Mouse (Mus musculus) natural killer cell, adult 2 months (primary cell): ENCODE data around the gene Fam122b.
A peak's percentile ranks its signal among the peaks of the same experiment; 100 is the strongest.
"Not testable (repeated sequence)": the region's sequence is repeated elsewhere in the genome, so short reads cannot be mapped to it uniquely, and the experiment has no call there.

Source experiments
- DNase-seq, 2 experiments: peaks; one replicate each; pipeline ENCODE4 v3.0.0; 2022; ENCODE audit warnings: low spot score in 2 of 2

Gene Fam122b

DNA sequence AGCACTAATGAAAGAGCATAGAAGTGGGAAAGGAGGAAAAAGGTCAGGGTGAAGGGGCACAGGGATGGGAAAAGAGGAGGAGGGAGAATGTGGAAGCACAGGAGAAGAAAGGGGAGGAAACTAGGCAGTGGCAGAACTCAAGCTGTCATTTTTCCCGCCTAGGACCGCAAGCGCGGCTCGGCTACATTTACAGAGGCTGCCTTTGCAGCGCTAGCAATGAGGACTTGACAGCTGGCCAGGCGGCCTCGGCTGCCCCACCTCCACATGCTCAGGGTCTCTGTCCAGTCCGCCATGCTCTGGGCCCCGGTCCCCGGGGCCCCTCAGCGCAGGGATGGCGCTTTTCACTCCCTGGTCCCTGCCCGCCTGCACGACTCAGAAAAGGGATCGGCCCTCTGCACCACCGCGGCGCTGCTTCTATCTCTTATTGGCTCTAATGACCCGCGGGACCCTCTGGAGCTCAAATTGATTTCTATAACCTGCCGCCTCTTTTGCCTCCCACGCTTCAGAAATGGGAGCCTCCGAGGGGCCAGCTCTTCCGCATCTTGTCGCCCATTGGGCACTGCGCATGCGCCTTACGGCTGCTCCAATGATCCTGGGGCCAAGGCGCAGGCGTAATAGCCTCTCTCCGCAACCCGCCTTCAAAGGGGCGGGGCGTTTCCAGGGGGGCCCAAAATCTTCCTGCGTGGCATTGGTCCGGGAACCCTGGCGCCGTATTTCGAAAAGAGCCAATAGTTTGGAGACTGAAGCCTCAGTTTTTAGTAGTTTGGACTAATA, at the start of gene Fam122b:
Fam122b (minus strand) TSS at position 517 of the 774 bp plus-strand sequence.
- DNase-seq: peak; percentile 85 to 90

- DNase-seq: no peak
Observed at GRCm38 (mm10) chrX:53287924-53288323, 18.3 kb upstream of the Fam122b start.

- no peak for DNase-seq
Observed at GRCm38 (mm10) chrX:53273124-53273523, 3.5 kb upstream of the Fam122b start, which contains the start of gene Fam122c. TSS of gene Fam122c (plus strand) at chrX:53273424.

DNA sequence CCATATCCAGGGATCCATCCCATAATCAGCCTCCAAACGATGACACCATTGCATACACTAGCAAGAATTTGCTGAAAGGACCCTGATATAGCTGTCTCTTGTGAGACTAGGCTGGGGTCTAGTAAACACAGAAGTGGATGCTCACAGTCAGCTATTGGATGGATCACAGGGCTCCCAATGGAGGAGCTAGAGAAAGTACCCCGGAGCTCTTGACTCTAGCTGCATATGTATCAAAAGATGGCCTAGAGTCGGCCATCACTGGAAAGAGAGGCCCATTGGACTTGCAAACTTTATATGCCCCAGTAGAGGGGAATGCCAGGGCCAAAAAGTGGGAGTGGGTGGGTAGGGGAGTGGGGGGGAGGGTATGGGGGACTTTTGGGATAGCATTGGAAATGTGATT, 2.0 kb upstream of the Fam122b start:
- DNase-seq: not testable (repeated sequence)

DNA sequence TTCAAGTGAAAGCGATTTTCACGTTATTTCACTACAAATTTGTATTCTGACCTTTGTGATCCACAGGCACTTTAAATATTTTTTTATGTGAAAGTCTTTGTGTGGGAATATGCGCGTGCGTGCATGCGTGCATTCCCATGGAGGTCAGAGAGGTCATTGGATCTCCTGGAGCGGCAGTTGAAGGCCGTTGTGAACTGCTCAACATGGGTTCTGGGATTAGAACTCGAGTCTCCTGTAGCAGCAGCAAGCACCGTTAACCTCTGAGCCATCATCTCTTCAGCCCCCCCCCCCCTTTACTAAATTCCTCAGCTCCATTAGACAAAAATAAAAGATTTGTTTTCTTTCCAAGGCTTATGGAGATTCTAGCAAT, 443 bp upstream of the Fam122b start:
- DNase-seq: no peak

- DNase-seq: peak in 1 of 2 experiments; percentile 1
Observed at GRCm38 (mm10) chrX:53268856-53269255, 749 bp downstream of the Fam122b start.

DNA sequence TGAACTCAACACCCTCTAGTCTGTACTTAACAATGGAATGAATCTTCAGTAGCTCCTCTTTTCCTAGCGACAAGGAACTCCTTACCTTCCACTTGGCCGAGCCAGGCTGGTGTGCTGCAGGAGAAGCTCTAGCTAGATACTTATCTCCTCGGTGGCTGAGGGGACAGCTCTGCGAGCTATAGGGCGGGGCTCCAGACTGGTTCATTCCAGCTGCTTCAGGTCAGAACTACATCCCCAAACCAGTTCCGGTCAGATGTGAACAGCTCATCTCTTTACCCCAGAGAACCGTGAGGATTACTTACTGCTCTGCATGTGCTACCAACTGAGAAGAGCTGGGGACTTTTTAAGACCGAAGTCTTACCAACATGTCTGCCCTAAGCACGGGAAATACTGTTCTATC, 3.4 kb downstream of the Fam122b start:
- DNase-seq: no peak

DNA sequence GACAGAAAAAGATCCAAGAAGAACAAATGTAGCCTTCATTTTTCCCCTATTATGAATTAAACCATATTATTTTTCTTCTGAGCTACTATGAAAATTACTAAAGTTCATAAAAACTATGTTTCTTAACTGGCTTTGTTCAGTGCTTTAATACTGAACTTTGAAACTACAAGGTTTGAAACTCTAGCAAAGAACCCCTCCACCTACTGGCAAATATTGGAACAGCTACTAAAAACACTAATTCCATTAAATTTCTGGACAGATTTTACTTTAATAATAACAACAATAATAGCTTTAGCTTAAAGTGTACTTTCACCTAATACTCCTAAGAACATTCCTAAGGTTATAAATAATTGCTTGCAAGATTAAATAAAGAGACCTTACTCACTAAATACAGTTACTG, 14.4 kb downstream of the Fam122b start:
- no peak for DNase-seq

GRCm38 (mm10) chrX:53240011-53240410, 29.6 kb downstream of the Fam122b start, which contains the start of gene Plac1:
TSS of gene Plac1 (minus strand) at chrX:53240111.
- no peak for DNase-seq

DNA sequence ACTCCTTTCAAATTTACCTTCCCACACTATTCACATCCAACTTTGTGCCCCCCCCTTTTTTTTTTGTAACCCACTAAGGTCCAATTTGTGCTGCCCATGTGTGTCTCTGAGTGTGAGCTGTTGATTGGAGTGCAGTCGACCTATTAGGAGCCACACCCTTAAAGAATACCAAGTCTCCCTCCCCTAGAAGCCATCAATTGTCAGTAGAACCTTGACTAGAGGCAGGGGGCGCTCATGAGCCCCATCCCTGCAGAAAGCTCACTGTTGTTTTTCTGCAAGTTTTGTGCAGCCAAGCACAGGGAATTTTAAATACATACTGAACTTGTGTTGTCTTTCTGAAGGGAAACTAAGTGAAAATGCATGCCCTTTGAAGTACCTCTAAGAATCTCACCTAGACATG, 31.6 kb downstream of the Fam122b start:
- DNase-seq: no peak

DNA sequence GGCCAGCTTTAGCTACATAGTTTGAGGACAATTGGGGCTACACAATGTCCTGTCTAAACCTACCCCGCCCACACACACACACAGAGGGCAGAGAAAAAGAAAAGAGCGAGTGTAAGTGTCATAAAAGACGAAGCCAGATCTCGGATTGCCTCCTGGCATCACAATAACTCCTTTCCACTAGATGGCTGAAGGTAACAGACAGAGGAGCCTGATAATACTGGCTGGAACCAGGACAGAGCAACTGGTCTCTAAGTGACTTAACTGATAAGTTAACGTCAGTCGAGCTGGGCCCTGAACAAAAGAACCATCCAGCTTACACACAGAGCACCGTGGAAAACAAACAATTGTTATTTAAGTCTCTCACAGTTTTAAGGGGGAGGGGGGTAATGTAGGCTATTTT, 33.2 kb downstream of the Fam122b start:
- DNase-seq: no peak

DNA sequence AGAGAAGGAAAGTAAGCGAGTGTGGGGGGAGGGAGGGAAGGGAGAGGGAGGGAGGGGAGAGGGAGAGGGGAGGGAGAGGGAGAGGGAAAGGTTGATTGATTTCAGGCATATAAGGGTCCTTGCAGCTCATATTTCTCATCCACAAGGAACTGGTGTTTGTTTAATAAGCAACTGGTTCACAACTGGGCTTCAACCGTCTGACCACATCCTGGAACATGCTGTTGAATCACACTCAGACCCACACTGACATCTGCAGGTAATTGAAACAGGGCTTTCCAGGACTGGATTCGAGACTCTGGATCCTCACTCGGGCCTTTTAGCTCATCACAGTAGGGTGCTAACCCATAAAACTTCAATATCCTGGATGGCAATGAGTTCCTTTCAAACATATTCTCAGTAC, 35.9 kb downstream of the Fam122b start:
- DNase-seq: peak in 1 of 2 experiments; percentile 11

- no peak for DNase-seq
Observed at GRCm38 (mm10) chrX:53231965-53232364, 37.6 kb downstream of the Fam122b start.

DNA sequence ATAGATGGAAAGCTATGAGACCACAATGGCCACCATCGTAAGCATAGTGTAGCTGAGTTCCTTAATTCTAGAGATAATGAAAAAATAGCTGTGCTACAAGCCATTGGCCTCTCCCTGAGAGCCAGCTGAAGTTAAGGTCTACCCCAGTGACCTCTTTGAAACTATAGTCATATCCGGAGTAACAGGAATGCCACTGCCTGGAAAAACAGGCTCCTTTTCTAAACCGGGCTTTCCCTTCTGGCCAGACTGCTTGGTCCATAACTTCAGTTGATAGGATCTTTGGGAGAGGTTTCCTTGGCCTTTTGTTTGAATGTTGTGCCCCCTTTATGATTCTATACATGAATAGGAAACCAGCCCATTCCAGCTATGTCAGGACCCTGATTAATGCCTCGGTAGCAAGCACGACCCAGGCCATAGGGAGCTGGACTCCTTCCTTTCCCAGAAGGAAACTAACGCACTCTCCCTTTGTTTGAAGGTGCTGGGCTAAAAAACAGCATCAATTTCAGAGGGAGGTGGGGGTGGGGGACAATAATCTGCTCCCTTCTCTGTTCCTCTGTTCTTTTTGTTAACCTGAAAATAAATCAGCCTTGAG, 45.2 kb downstream of the Fam122b start:
- no peak for DNase-seq

- no peak for DNase-seq
Observed at GRCm38 (mm10) chrX:53220855-53221254, 48.8 kb downstream of the Fam122b start.

DNA sequence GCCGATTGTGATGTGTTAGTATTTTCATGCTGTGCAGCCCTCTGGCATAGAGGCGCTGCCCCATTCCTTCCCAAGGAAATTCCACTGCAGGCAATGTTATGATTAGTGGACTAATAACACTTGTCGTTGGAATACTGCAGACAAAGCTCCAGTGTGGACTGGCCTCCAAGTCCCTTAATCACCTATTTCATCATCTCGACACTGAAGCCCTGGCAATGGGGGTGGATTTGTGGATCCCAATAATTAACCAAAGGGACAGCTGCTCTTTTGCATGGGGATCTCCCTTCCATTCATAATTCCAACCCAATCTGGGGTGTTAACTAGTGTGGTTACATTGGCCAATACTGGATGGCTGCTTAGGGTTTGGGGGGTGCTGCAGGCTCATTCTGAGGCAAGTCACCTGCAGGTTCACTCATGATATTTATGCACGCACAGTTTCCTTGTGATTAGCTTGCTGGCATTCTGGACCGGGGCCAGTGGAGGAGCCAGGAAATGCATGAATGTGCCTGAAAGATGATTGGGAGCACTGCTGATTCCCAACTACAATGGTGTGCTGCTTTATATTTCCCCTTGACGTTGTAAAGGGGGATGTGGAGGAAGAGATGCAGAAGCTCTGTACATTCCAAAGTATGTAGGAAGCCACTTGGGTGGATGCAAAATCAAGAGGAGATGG, 54.9 kb downstream of the Fam122b start:
- DNase-seq: no peak

GRCm38 (mm10) chrX:53213838-53214237, 55.8 kb downstream of the Fam122b start:
- no peak for DNase-seq

DNA sequence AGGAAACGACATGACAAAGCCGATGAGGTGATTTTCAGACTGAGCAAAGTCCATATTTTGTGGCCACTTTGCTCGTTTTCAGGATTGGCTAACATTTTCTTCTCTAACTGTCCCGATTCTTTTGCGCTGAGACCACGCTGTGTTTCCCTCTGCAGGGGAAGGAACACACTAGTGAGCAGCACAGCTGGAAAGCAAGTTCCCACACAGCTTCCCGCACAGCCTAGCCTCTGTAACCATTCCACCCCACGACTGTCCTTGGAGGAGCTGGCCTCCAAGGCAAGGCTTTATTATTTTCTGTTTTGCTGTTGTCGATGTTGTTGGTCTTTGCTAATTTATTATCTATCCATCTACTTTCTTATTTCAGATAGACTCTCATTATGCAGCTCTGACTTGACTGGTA, 57.1 kb downstream of the Fam122b start:
- DNase-seq: no peak

DNA sequence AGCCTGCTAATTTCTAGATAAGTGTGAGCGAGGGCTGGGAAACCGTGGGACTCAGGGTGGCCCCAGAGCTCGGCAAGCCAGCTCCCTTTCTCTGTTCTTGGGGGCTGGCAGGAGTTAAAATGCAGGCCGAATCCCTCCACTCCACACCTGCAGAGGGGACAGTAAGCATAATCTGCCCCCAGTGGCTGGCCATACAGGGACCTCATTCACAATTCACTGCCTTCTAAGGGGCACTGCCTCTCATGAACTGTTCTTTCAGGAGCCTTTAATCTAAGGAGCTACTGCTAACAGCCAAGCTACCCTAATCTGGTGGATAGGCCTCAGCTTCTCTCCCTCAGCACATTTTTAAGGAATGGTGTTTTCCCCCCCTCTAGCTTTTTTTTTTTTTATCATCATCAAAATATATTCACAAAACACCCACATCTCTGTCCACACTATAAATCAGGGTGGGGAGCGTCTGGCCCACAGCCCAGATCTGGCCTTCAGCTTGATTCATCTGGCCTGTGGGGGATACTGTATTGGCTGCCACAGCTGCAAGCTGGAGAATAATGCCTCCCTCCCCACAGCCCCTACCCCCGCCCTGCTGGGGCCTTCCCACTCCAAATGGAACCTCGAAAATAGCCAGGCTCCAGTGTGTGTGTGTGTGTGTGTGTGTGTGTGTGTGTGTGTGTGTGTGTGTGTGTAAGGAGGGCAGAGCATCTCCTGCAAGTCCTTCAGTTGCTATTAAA, 57.7 kb downstream of the Fam122b start:
- no peak for DNase-seq

DNA sequence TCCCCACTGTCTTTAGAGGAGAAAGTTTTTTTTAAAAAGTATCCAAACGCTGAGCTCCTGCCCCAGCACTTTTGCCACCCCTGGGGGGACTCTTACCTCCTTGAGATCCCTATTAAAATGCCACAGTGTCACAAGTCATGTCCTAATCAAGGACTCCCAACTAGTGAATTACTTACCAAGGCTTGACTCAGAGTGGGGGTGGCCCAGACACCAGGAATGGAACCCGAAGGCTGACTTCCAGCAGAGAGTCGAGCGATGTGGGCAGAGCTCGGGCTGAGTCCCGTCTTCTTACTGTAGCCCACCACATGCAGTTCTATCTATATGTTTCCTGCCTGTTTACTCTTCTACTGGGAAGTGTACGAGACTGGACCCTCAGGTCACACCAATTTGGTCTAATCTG, 60.2 kb downstream of the Fam122b start:
- DNase-seq: no peak

DNA sequence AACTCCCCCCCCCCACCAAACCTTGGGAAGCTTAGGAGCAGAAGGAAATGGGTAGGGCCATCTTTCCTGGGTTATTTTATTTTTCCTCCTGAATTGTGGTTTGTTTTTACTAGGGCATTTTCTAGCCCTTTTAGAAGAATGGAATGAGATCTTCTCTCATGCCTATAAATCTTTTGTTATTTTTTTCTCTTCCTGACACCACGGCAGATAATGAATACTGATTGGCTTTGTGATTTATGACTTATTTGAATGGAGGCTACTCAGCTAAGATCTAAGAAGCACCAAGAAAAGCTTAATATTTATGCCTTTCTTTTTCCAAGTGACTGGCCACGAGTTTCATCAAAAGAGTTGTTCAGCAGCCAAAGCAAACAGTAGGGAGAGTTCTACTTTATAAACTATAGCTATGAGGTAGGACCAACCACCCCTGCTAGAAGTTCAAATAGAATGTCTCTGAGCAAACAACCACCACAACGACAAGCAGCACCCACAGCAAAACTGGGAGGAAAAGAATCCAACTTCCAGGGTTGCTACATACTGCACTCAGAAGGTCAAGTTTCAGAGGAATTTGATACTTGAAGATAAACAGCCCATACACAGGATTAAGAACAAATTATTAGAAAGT, 64.8 kb downstream of the Fam122b start:
- DNase-seq: no peak

DNA sequence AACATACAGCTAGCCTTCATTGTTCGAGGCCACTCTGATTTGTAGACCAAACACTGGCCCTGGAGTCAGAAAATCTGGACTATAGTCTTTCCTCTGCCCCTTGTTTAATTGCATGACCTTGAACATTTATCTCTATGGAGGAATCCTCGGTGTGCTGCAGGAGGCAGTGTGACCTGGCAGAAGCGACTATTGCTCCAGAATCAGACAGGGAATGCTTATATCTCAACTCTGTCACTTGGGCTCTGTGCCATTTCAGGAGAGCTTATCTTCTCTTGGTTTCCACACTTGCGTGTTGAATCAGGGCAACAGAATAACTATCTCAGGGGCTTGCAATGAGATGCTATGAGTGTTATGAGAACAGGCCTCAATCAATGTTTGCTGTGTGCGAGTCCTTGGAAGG, 68.0 kb downstream of the Fam122b start:
- DNase-seq: no peak
